In the genomic region with DNA sequence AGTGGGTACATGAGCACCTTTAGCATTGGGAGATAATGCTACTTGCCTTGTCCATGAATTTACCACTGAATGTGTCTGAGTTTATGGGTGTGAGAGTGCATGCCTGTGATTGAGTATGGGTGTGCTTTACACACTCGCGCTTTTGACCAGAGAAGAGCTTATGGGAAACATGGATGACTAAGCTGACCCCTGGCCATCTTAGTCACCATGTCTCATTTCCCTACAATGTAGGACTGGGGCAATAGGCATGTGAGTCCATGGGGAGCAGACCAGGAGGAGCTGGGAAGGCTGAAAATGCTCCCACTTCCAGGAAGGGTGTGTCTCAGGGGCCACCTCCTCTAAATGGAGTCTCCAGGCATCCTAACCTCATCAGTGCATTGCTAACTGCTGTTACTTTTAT, we compare ENCODE assay signal across 15 mouse cellular contexts. TPM values are rescaled to one million over a fixed set of nuclear protein-coding genes. Genes with fewer than 3 reads are reported as not detected.
A peak's percentile ranks its signal among the peaks of the same experiment; 100 is the strongest.
DNase-seq lines count a peak whose midpoint lies in the region; ATAC-seq and TF ChIP-seq lines count a peak whose summit lies in the region.
"Had no signal": no experiment of that assay in that cellular context is flagged by ENCODE, and none has a peak within 500 bp of the region (broad histone marks: within the 10 kb centered on the region; RNA-seq: fewer than 3 reads in every experiment).

No protein-coding gene starts in this region.

- no peak for TF ChIP-seq CTCF in layer of hippocampus, adult 2 months (conservative IDR thresholded peaks at IDR 0.05)
- no peak for TF ChIP-seq CTCF in hindbrain, postnatal 0 days (IDR thresholded peaks at IDR 0.05; ENCODE audit: low read depth)
- no peak for TF ChIP-seq CTCF in intestine, postnatal 0 days (IDR thresholded peaks at IDR 0.05; ENCODE audit: low read depth)

- H3K4me2 ChIP-seq in forebrain, embryonic 13.5 days, result peak overlapping the region; percentile 88
- H3K4me2 ChIP-seq in hindbrain, postnatal 0 days (ENCODE audit: low read depth, low read length), result peak overlapping the region; percentile 66
- peak overlapping the region; percentile 62 for H3K4me2 ChIP-seq in neural tube, embryonic 15.5 days
- H3K4me2 ChIP-seq in intestine, postnatal 0 days (replicated peaks; ENCODE audit: low read depth), result no peak overlapping the region

- peaks cover 43% of the 10 kb centered on the region for H3K36me3 ChIP-seq in forebrain, embryonic 13.5 days (ENCODE audit: poor library complexity, severe bottlenecking)
- no peaks in the 10 kb centered on the region for H3K36me3 ChIP-seq in hindbrain, postnatal 0 days (ENCODE audit: insufficient read depth, low read length)
- H3K36me3 ChIP-seq in neural tube, embryonic 15.5 days, result no peaks in the 10 kb centered on the region
- no peaks in the 10 kb centered on the region for H3K36me3 ChIP-seq in intestine, postnatal 0 days (ENCODE audit: control insufficient read depth, insufficient read depth)
- H3K36me3 ChIP-seq: heart, embryonic 10.5 days had no signal

- intact Hi-C loops in left cerebral cortex, postnatal 10 days (cut with DNase I), result no loop called here
- intact Hi-C loops in gastrocnemius, postnatal 36 days (cut with DNase I), result no loop called here

- WGBS in forebrain, embryonic 13.5 days, result 33% methylated on average over 2 of the region's 2 CpGs
- WGBS in hindbrain, postnatal 0 days, result 8% methylated on average over 2 of the region's 2 CpGs
- 5% methylated on average over 2 of the region's 2 CpGs for WGBS in neural tube, embryonic 15.5 days
- 36% methylated on average over 2 of the region's 2 CpGs for WGBS in intestine, postnatal 0 days

- no peak for DNase-seq in layer of hippocampus, adult 2 months (ENCODE audit: low spot score in 2 of 2)
- no peak for DNase-seq in layer of hippocampus, adult 18-20 months (ENCODE audit: low spot score in 2 of 2)
- peak; percentile 3 for DNase-seq in hindbrain, postnatal 0 days (ENCODE audit: low spot score)
- no peak for DNase-seq in left cerebral cortex, postnatal 10 days (ENCODE audit: extremely low spot score in 1 of 2, low spot score in 2 of 2)
- no peak for DNase-seq in gastrocnemius, postnatal 36 days
- DNase-seq: adrenal gland, postnatal 10 days; kidney, postnatal 4 days; lung, postnatal 4 days; right cerebral cortex, postnatal 14 days; thymus, postnatal 4 days had no signal

- no peaks in the 10 kb centered on the region for H3K9me3 ChIP-seq in forebrain, embryonic 13.5 days (replicated peaks)
- no peaks in the 10 kb centered on the region for H3K9me3 ChIP-seq in hindbrain, postnatal 0 days (ENCODE audit: low read length)
- H3K9me3 ChIP-seq in neural tube, embryonic 15.5 days (replicated peaks), result no peaks in the 10 kb centered on the region
- no peaks in the 10 kb centered on the region for H3K9me3 ChIP-seq in intestine, postnatal 0 days (ENCODE audit: control insufficient read depth)
- H3K9me3 ChIP-seq: heart, embryonic 10.5 days had no signal

- H3K27ac ChIP-seq in layer of hippocampus, adult 2 months, result peak overlapping the region; percentile 99
- H3K27ac ChIP-seq in forebrain, embryonic 13.5 days, result peak overlapping the region; percentile 100
- peak overlapping the region; percentile 94 for H3K27ac ChIP-seq in hindbrain, postnatal 0 days
- H3K27ac ChIP-seq in neural tube, embryonic 15.5 days (replicated peaks), result peak overlapping the region; percentile 98
- H3K27ac ChIP-seq in intestine, postnatal 0 days (ENCODE audit: low read depth, low read length), result no peak overlapping the region
- H3K27ac ChIP-seq: heart, embryonic 10.5 days; liver, embryonic 14.5 days had no signal

- H3K4me3 ChIP-seq in layer of hippocampus, adult 2 months, result peak overlapping the region; percentile 81
- peak overlapping the region; percentile 96 for H3K4me3 ChIP-seq in forebrain, embryonic 13.5 days
- H3K4me3 ChIP-seq in hindbrain, postnatal 0 days (ENCODE audit: low read length), result peak overlapping the region; percentile 57
- H3K4me3 ChIP-seq in neural tube, embryonic 15.5 days (replicated peaks), result peak overlapping the region; percentile 58
- H3K4me3 ChIP-seq in intestine, postnatal 0 days (ENCODE audit: low read depth, low read length), result no peak overlapping the region
- H3K4me3 ChIP-seq: heart, embryonic 10.5 days had no signal

- ATAC-seq in forebrain, embryonic 13.5 days, result no peak
- no peak for ATAC-seq in hindbrain, postnatal 0 days
- no peak for ATAC-seq in neural tube, embryonic 15.5 days (ENCODE audit: low FRiP score)
- ATAC-seq in intestine, postnatal 0 days, result no peak

- H3K4me1 ChIP-seq in forebrain, embryonic 13.5 days, result peaks cover 56% of the 10 kb centered on the region
- H3K4me1 ChIP-seq in hindbrain, postnatal 0 days (ENCODE audit: insufficient read depth, low read length), result peaks cover 26% of the 10 kb centered on the region
- peaks cover 60% of the 10 kb centered on the region for H3K4me1 ChIP-seq in neural tube, embryonic 15.5 days
- peaks cover 3% of the 10 kb centered on the region; the same call in 1 of the 2 replicates for H3K4me1 ChIP-seq in intestine, postnatal 0 days (replicated peaks; ENCODE audit: control insufficient read depth, insufficient read depth, low read length)

- peak overlapping the region; percentile 100 for H3K9ac ChIP-seq in forebrain, embryonic 13.5 days
- peak overlapping the region; percentile 81 for H3K9ac ChIP-seq in hindbrain, postnatal 0 days (replicated peaks; ENCODE audit: low read length)
- H3K9ac ChIP-seq in neural tube, embryonic 15.5 days (replicated peaks), result peak overlapping the region; percentile 73
- no peak overlapping the region for H3K9ac ChIP-seq in intestine, postnatal 0 days (ENCODE audit: low read depth, low read length)
- H3K9ac ChIP-seq: liver, embryonic 14.5 days had no signal

- 0 out of 2 replicates have a peak, but pooled peaks cover 9% of the 10 kb centered on the region for H3K27me3 ChIP-seq in forebrain, embryonic 13.5 days
- H3K27me3 ChIP-seq in hindbrain, postnatal 0 days (ENCODE audit: insufficient read depth, low read length), result 0 out of 2 replicates have a peak, but pooled peaks cover 4% of the 10 kb centered on the region
- H3K27me3 ChIP-seq in neural tube, embryonic 15.5 days (replicated peaks), result peaks cover 9% of the 10 kb centered on the region; the same call in 1 of the 2 replicates
- peaks cover 98% of the 10 kb centered on the region for H3K27me3 ChIP-seq in intestine, postnatal 0 days (replicated peaks; ENCODE audit: control insufficient read depth, insufficient read depth, low read length)

RNA-seq across cellular contexts. Expression of a gene that starts 44.4 kb away (rescaled TPM):
- not detected for total RNA-seq in layer of hippocampus, adult 2 months (2021)
- total RNA-seq in layer of hippocampus, adult 18-20 months (2021), result not detected
- polyA plus RNA-seq in forebrain, embryonic 13.5 days (2015; fragmentation: Nextera tagmentation; extraction: Ambion mirVana), result 0.18 and 0.26 TPM in 2 replicates
- 0.94 and 1.0 TPM in 2 replicates for total RNA-seq in hindbrain, postnatal 0 days (2014; rRNA removed)
- polyA plus RNA-seq in hindbrain, postnatal 0 days (2015; fragmentation: Nextera tagmentation; extraction: Ambion mirVana), result 0.37 and 0.43 TPM in 2 replicates
- 0.78 and 0.83 TPM in 2 replicates for polyA plus RNA-seq in neural tube, embryonic 15.5 days (2015; fragmentation: Nextera tagmentation; extraction: Ambion mirVana)
- under 1 TPM; 0.26 to 0.41 TPM for total RNA-seq in left cerebral cortex, postnatal 10 days (2021)
- polyA plus RNA-seq in intestine, postnatal 0 days (2015; fragmentation: Nextera tagmentation; extraction: Ambion mirVana), result 0.60 and 0.65 TPM in 2 replicates
- not detected for total RNA-seq in gastrocnemius, postnatal 36 days (2021)
